ENCODE assay signal across 21 mouse cellular contexts in genomic region chr9:46843781-46844180, GRCm38 (mm10).
"Had no signal": no experiment of that assay in that cellular context is flagged by ENCODE, and none has a peak within 500 bp of the region (broad histone marks: within the 10 kb centered on the region; RNA-seq: fewer than 3 reads in every experiment).

No protein-coding gene starts in this region.

- ATAC-seq: liver, embryonic 12.5 days; midbrain, embryonic 15.5 days had no signal

- H3K4me3 ChIP-seq: left cerebral cortex, adult 2 months; limb, embryonic 10.5 days; limb, embryonic 13.5 days; liver, embryonic 12.5 days; liver, embryonic 15.5 days; lung, embryonic 15.5 days; midbrain, embryonic 15.5 days; myocyte; neural tube, embryonic 13.5 days had no signal

- H3K9ac ChIP-seq: limb, embryonic 13.5 days; liver, embryonic 12.5 days; liver, embryonic 15.5 days; lung, embryonic 15.5 days; midbrain, embryonic 15.5 days; neural tube, embryonic 13.5 days had no signal

- H3K9me3 ChIP-seq: limb, embryonic 10.5 days; limb, embryonic 13.5 days; liver, embryonic 12.5 days; liver, embryonic 15.5 days; lung, embryonic 15.5 days; midbrain, embryonic 15.5 days; neural tube, embryonic 13.5 days had no signal

- H3K4me2 ChIP-seq: limb, embryonic 13.5 days; liver, embryonic 12.5 days; liver, embryonic 15.5 days; lung, embryonic 15.5 days; midbrain, embryonic 15.5 days; neural tube, embryonic 13.5 days had no signal

- DNase-seq: kidney, adult 2 months; kidney, postnatal 10 days; kidney, postnatal 36 days; layer of hippocampus, postnatal 36 days; liver; lung, adult 18-20 months; lung, postnatal 10 days; lung, postnatal 36 days; retina, postnatal 1 day; right cerebral cortex, postnatal 25 days; thymus, adult 18-20 months; thymus, postnatal 36 days had no signal

- H3K27me3 ChIP-seq: limb, embryonic 13.5 days; liver, embryonic 12.5 days; liver, embryonic 15.5 days; lung, embryonic 15.5 days; neural tube, embryonic 13.5 days had no signal

- H3K36me3 ChIP-seq: limb, embryonic 10.5 days; limb, embryonic 13.5 days; liver, embryonic 12.5 days; liver, embryonic 15.5 days; lung, embryonic 15.5 days; midbrain, embryonic 15.5 days; neural tube, embryonic 13.5 days had no signal

- H3K27ac ChIP-seq: left cerebral cortex, adult 2 months; limb, embryonic 10.5 days; limb, embryonic 13.5 days; liver, embryonic 12.5 days; liver, embryonic 15.5 days; lung, embryonic 15.5 days; midbrain, embryonic 15.5 days; neural tube, embryonic 13.5 days had no signal

- H3K4me1 ChIP-seq: liver, embryonic 12.5 days; liver, embryonic 15.5 days; lung, embryonic 15.5 days; midbrain, embryonic 15.5 days had no signal
